Mouse (Mus musculus) heart, embryonic 14.5 days (tissue): ENCODE measurements at regions not wholly inside any gene's neighbourhood (a gene's known extent, or its start where the extent isn't known, plus 50 kb on each side); places are given as distances from the start of the nearest gene placed in this dataset.
A peak's percentile ranks its signal among the peaks of the same experiment; 100 is the strongest.

Experiments used
- ATAC-seq: fragments of 200-750 bp; cut with Nextera tagmentation; 2 replicates; pipeline ENCODE4 v1.8.0; 2017; ENCODE audit warnings: low read depth, moderate TSS enrichment; ENCODE audit not compliant: insufficient number of reproducible peaks, insufficient read depth, low FRiP score
- H3K27ac ChIP-seq, 2 experiments: fragments of 200-500 bp in 1 of 2; fragments of 300-500 bp in 1 of 2; sonication (generic) in 1 of 2; replicated peaks in 1 of 2; 2 replicates each; pipeline ENCODE4 v1.5.1; 2012 to 2014; ENCODE audit warnings: low read depth in 2 of 2, low read length in 2 of 2, control low read depth in 1 of 2, mild to moderate bottlenecking in 1 of 2, mixed read lengths in 1 of 2; ENCODE audit not compliant: control insufficient read depth in 1 of 2, insufficient read depth in 1 of 2
- H3K27me3 ChIP-seq: fragments of 300-500 bp; sonication (generic); 2 replicates; pipeline ENCODE4 v1.6.1; 2014; ENCODE audit warnings: mild to moderate bottlenecking, low read length, control low read depth; ENCODE audit not compliant: control insufficient read depth, insufficient read depth
- H3K36me3 ChIP-seq: fragments of 300-500 bp; sonication (generic); 2 replicates; pipeline ENCODE4 v1.6.1; 2014; ENCODE audit warnings: mild to moderate bottlenecking, control low read depth, low read length, mixed read lengths; ENCODE audit not compliant: control insufficient read depth, insufficient read depth
- H3K4me1 ChIP-seq, 2 experiments: fragments of 200-500 bp in 1 of 2; fragments of 300-500 bp in 1 of 2; sonication (generic) in 1 of 2; 2 replicates each; pipeline ENCODE4 v1.6.1; 2012 to 2014; ENCODE audit warnings: low read length in 2 of 2, control low read depth in 1 of 2, mixed read lengths in 1 of 2; ENCODE audit not compliant: control insufficient read depth in 2 of 2, insufficient read depth in 2 of 2
- H3K4me2 ChIP-seq: fragments of 300-500 bp; sonication (generic); 2 replicates; pipeline ENCODE4 v1.6.1; 2014; ENCODE audit warnings: mild to moderate bottlenecking, low read length
- H3K4me3 ChIP-seq, 2 experiments: fragments of 200-500 bp in 1 of 2; fragments of 300-500 bp in 1 of 2; sonication (generic) in 1 of 2; 2 replicates each; pipeline ENCODE4 v1.5.1; 2012 to 2014; ENCODE audit warnings: low read length in 2 of 2, mild to moderate bottlenecking in 2 of 2, control low read depth in 1 of 2, low read depth in 1 of 2, moderate library complexity in 1 of 2; ENCODE audit not compliant: control insufficient read depth in 1 of 2, insufficient read depth in 1 of 2
- H3K9ac ChIP-seq: fragments of 300-500 bp; sonication (generic); 2 replicates; pipeline ENCODE4 v1.6.1; 2014; ENCODE audit warnings: mild to moderate bottlenecking, low read length
- H3K9me3 ChIP-seq: fragments of 300-500 bp; sonication (generic); 2 replicates; pipeline ENCODE4 v1.6.1; 2016; ENCODE audit warnings: low read length, control low read depth; ENCODE audit not compliant: control insufficient read depth
- WGBS: fragments of 180-500 bp; shearing (Covaris S2); extraction: QIAGEN DNeasy Blood & Tissue Kit; methylation state at CpG from one replicate; pipeline ENCODE4 v1.1.7; 2014; 5-methylcytosine and 5-hydroxymethylcytosine counted together

DNA sequence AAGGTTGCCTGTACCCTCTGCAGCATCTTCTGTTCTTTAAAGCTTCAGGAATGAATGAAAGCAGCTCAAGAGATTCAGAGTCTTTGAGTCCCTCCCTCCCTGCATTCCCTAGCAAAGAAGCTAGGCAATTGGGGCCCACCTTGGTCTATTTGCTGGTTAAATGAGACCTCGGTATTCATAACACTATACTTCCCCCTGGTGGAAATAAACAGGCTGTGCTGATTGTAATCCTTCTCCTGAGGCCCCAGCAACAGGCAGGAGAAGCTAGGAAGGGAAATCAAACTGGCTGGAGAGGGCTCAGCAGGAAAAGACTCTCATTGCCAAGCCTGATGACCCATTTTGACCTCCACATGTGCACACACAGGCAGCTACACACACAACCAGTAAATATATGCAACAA is 137.1 kb downstream of the Sh3bp4 start:
- no peak for ATAC-seq
- Histone ChIP-seq H3K27ac (no peak overlapping the region), H3K4me3 (no peak overlapping the region), H3K9me3 (peaks cover 4% of the 10 kb centered on the region; the same call in 1 of the 2 replicates), H3K27me3 (no peaks in the 10 kb centered on the region), H3K9ac (no peak overlapping the region), H3K4me1 (no peaks in the 10 kb centered on the region), H3K4me2 (no peak overlapping the region), H3K36me3 (no peaks in the 10 kb centered on the region)
- 6% methylated on average over 1 of the region's 1 CpGs for WGBS

DNA sequence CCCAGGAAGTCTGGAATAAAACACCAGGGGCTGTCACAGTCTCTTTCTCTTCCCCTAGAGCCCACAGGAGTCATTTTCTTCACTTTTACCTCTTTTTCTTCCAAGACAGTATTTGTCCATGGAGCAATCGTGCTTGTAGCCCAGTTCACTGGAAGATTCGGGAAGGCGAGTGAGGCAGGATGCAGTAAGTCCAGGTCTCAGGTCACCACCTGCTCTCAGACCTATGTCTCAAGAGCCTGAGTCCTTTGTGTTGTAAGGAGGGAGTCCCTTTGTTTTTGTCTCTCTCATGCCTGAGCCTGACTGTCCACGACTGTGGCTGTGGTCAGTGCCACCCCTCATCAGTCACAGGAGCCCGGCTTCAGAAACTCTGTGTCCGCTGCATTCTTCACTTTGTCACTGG is 140.9 kb downstream of the Sh3bp4 start:
- Histone ChIP-seq H3K27me3 (no peaks in the 10 kb centered on the region), H3K9me3 (no peaks in the 10 kb centered on the region; the same call in 1 of the 2 replicates), H3K36me3 (no peaks in the 10 kb centered on the region), H3K27ac (no peak overlapping the region), H3K4me2 (no peak overlapping the region), H3K4me1 (no peaks in the 10 kb centered on the region), H3K4me3 (no peak overlapping the region), H3K9ac (no peak overlapping the region)
- ATAC-seq = no peak
- WGBS = 86% methylated on average over 6 of the region's 6 CpGs

DNA sequence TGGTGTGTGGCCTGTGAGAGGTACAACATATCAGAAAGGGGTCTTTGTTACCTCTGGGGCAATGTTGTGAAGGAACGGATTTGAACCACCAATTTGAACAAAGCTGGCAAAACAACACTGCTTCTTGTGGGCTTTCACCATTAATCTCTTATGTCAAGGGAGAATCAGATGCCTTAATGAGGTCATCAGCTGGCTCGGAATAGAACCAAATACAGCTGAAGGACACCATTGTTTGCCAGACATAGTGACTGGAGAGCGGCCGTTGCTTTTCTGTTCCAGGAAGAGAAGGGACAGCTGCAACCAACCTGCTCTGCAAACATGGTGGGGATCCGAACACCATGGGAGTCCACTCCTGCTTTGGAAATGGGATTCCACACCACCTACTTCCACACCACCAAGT is 158.2 kb downstream of the Sh3bp4 start:
- Histone ChIP-seq H3K27me3 (no peaks in the 10 kb centered on the region), H3K9me3 (peaks cover 10% of the 10 kb centered on the region; the same call in 1 of the 2 replicates), H3K36me3 (no peaks in the 10 kb centered on the region), H3K4me1 (peaks cover 0 to 5% of the 10 kb centered on the region in 2 experiments; a peak in 1 of 4 replicates), H3K9ac (no peak overlapping the region), H3K4me2 (no peak overlapping the region), H3K4me3 (no peak overlapping the region), H3K27ac (no peak overlapping the region)
- WGBS = 59% methylated on average over 5 of the region's 5 CpGs
- no peak for ATAC-seq

DNA sequence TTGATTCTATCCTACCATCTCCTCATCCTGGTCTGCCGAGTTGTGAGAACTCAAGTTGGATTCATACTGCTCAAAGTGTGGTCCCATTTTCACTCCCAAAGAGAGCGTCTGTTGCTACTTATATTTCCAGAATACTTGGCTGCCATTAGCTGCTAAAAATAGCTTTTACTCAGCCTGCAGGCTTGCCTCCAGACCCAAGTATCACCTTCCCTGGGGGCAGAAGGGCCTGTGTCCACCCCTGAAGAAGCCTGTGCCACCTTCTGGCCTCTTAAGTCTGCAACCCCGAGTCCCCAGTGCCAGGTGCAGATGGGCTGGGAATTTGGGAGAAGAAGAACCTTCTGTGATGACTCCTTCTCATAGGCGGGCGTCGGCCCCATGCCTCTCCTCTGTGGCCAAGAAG is 161.5 kb downstream of the Sh3bp4 start:
- H3K36me3 ChIP-seq = no peaks in the 10 kb centered on the region
- no peaks in the 10 kb centered on the region for H3K9me3 ChIP-seq
- H3K4me3 ChIP-seq = no peak overlapping the region
- 67% methylated on average over 6 of the region's 6 CpGs for WGBS
- ATAC-seq = no peak
- H3K4me2 ChIP-seq = no peak overlapping the region
- H3K9ac ChIP-seq = no peak overlapping the region
- no peaks in the 10 kb centered on the region for H3K27me3 ChIP-seq
- H3K4me1 ChIP-seq = peaks cover 0 to 7% of the 10 kb centered on the region in 2 experiments; a peak in 1 of 4 replicates
- no peak overlapping the region for H3K27ac ChIP-seq

- no peak overlapping the region for H3K4me2 ChIP-seq
- H3K27ac ChIP-seq = no peak overlapping the region
- H3K36me3 ChIP-seq = no peaks in the 10 kb centered on the region
- ATAC-seq = no peak
- peaks cover 0 to 7% of the 10 kb centered on the region in 2 experiments; a peak in 1 of 4 replicates for H3K4me1 ChIP-seq
- H3K4me3 ChIP-seq = no peak overlapping the region
- 72% methylated on average over 5 of the region's 5 CpGs for WGBS
- H3K9me3 ChIP-seq = no peaks in the 10 kb centered on the region
- H3K9ac ChIP-seq = no peak overlapping the region
- H3K27me3 ChIP-seq = no peaks in the 10 kb centered on the region
These were observed 162.2 kb downstream of the Sh3bp4 start for GRCm38 (mm10) chr1:89232391-89232790.

- Histone ChIP-seq H3K9me3 (no peaks in the 10 kb centered on the region), H3K4me2 (no peak overlapping the region), H3K4me3 (no peak overlapping the region), H3K27me3 (no peaks in the 10 kb centered on the region), H3K9ac (no peak overlapping the region), H3K4me1 (peaks cover 0 to 7% of the 10 kb centered on the region in 2 experiments; a peak in 1 of 4 replicates), H3K27ac (no peak overlapping the region), H3K36me3 (no peaks in the 10 kb centered on the region)
- ATAC-seq = peak; percentile 27; the same call in 1 of the 2 replicates
- WGBS = 43% methylated on average over 8 of the region's 8 CpGs
These were observed 164.7 kb downstream of the Sh3bp4 start for GRCm38 (mm10) chr1:89234895-89235294.

GRCm38 (mm10) chr1:89235296-89235695 is 165.1 kb downstream of the Sh3bp4 start:
- WGBS = 33% methylated on average over 3 of the region's 3 CpGs
- Histone ChIP-seq H3K9me3 (no peaks in the 10 kb centered on the region), H3K9ac (no peak overlapping the region), H3K4me2 (no peak overlapping the region), H3K36me3 (no peaks in the 10 kb centered on the region), H3K4me3 (no peak overlapping the region), H3K27ac (no peak overlapping the region), H3K27me3 (no peaks in the 10 kb centered on the region), H3K4me1 (peaks cover 0 to 7% of the 10 kb centered on the region in 2 experiments; a peak in 1 of 4 replicates)
- ATAC-seq = peak; percentile 56; the same call in 1 of the 2 replicates

DNA sequence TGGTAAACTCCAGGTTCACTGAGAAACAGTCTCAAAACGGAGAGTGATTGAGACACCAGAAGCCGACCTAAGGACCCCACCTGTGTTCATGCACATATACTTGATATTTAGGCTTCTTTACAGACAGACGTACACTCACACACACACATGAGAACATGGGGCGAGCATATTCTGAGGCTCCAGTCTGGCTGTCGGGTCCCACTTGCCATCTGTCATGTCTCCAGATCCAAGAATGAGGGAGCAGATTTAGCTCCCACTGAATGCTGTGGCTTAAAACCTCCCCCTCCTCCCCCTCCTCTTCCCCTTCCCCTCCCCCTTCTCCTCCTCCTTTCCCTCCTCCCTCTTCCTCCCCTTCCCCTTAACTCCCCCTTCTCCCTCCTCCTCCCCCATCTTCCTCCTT is 167.5 kb downstream of the Sh3bp4 start:
- 66% methylated on average over 5 of the region's 5 CpGs for WGBS
- Histone ChIP-seq H3K27me3 (no peaks in the 10 kb centered on the region), H3K4me3 (no peak overlapping the region), H3K4me1 (peaks cover 0 to 2% of the 10 kb centered on the region in 2 experiments; a peak in 1 of 4 replicates), H3K4me2 (no peak overlapping the region), H3K9me3 (no peaks in the 10 kb centered on the region), H3K36me3 (no peaks in the 10 kb centered on the region), H3K9ac (no peak overlapping the region), H3K27ac (no peak overlapping the region)
- no peak for ATAC-seq
